Mouse (Mus musculus) forebrain, embryonic 16.5 days (tissue): ENCODE data around the gene Rnf40. TPM values are rescaled to one million over a fixed set of nuclear protein-coding genes. Genes with fewer than 3 reads are reported as not detected.
A peak's percentile ranks its signal among the peaks of the same experiment; 100 is the strongest.
"Not testable (repeated sequence)": the region's sequence is repeated elsewhere in the genome, so short reads cannot be mapped to it uniquely, and the experiment has no call there.

Experiments
- ATAC-seq: fragments of 200-750 bp; cut with Nextera tagmentation; 2 replicates; pipeline ENCODE4 v1.8.0; 2017; ENCODE audit warnings: mild to moderate bottlenecking, moderate library complexity
- H3K27ac ChIP-seq: fragments of 300-500 bp; sonication (generic); 2 replicates; pipeline ENCODE4 v1.5.1; 2014; ENCODE audit warnings: low read length, control low read depth
- H3K27me3 ChIP-seq: fragments of 300-500 bp; sonication (generic); replicated peaks from 2 replicates; pipeline ENCODE4 v1.6.1; 2014; ENCODE audit warnings: low read length; ENCODE audit not compliant: control insufficient read depth, insufficient read depth
- H3K36me3 ChIP-seq: fragments of 300-500 bp; sonication (generic); 2 replicates; pipeline ENCODE4 v1.6.1; 2014; ENCODE audit not compliant: control insufficient read depth, insufficient read depth
- H3K4me1 ChIP-seq: fragments of 300-500 bp; sonication (generic); replicated peaks from 2 replicates; pipeline ENCODE4 v1.6.1; 2014; ENCODE audit warnings: low read length; ENCODE audit not compliant: control insufficient read depth, insufficient read depth
- H3K4me2 ChIP-seq: fragments of 300-500 bp; sonication (generic); 2 replicates; pipeline ENCODE4 v1.6.1; 2014; ENCODE audit warnings: mild to moderate bottlenecking, low read length, control low read depth
- H3K4me3 ChIP-seq: fragments of 300-500 bp; sonication (generic); replicated peaks from 2 replicates; pipeline ENCODE4 v1.5.1; 2014; ENCODE audit warnings: mild to moderate bottlenecking, low read length, control low read depth
- H3K9ac ChIP-seq: fragments of 300-500 bp; sonication (generic); replicated peaks from 2 replicates; pipeline ENCODE4 v1.6.1; 2014; ENCODE audit warnings: low read depth, low read length, control low read depth
- H3K9me3 ChIP-seq: fragments of 300-500 bp; sonication (generic); 2 replicates; pipeline ENCODE4 v1.6.1; 2016; ENCODE audit warnings: low read length; ENCODE audit not compliant: control insufficient read depth
- WGBS: fragments of 180-500 bp; shearing (Covaris S2); extraction: QIAGEN DNeasy Blood & Tissue Kit; methylation state at CpG from one replicate; pipeline ENCODE4 v1.1.7; 2014; 5-methylcytosine and 5-hydroxymethylcytosine counted together
- polyA plus RNA-seq: library from polyadenylated mRNA; unstranded; fragments of >200 nt; fragmentation: Nextera tagmentation; extraction: Ambion mirVana; gene quantifications from 2 replicates; pipeline ENCODE4 v1.2.1, GENCODE M21; 2015

Rnf40 gene
- polyA plus RNA-seq, 1 experiment from 2014 or later: 62.7 TPM

DNA sequence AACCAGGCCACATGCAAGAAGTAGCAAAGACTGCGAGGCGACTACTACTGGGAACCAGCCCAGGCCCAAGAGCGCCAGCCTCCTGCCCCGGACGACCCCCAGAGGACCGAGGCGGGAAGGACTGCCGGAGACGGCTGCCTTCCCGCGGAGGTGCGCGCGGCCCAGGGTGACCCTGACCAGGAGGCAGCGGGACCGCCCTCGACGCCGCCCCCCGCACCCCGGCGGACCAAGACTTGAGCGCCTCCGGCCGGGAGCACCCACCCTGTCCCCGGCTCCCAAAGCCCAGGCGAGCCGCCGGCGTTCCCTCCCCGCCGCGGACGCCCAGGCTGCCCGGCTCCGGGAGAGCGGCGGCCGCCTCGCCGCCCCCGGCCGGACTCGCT lies 25.9 kb downstream of the Rnf40 start:
- 0% methylated on average over 35 of the region's 44 CpGs for WGBS
- Histone ChIP-seq H3K9me3 (no peaks in the 10 kb centered on the region), H3K27me3 (no peaks in the 10 kb centered on the region), H3K4me3 (peak overlapping the region; percentile 100), H3K27ac (peak overlapping the region; percentile 72), H3K9ac (peak overlapping the region; percentile 95), H3K4me2 (peak overlapping the region; percentile 90), H3K36me3 (peaks cover 22% of the 10 kb centered on the region), H3K4me1 (peaks cover 25% of the 10 kb centered on the region)
- peak; percentile 18; the same call in 1 of the 2 replicates for ATAC-seq

DNA sequence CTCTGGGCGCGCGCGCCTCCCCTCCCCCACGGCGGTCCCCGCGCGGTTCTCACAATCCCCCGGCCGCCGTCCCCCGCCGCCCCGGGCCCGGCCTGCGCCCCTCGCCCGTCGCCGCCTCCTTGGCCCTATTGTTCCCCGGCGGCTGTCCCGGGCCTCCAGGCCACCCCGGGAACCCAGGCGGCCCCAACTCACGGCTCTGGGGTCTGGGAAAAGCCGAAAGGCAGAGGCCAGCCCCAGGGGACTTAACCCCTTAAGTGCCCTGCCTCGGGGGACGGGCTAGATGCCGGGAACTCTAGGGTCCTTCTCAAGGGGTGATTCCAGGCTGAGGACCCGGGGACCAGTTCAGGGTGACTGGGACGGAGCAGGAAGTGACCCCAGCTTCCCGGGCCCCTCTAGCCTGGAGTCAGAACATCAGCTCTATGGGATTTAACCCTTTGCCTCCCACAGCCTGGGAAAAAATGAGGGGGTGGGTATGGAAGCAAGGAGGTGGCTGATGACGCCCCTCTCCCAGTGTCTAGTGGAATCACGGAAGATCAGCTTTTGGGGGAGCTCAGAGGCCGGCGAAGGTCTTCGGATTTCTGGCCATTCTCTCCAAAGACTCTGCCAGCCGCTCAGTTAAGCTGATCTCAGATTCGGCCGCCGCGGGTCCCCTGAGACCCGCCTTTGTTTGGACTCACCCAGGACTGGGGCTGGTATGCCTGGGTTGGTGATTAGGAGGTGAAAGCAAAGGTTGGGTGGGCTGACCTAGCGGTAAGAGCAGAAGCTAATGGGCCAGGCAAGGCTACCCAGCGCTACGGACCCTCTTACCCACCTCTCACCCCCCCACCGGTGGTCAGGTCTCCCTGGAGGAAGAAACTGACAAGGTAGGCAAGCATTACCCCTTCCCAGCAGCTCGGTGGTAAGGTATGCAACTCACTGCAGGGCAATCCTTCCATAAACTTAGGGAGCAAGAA lies 26.6 kb downstream of the Rnf40 start, which contains the start of gene Zfp629:
Gene Zfp629, minus strand, starts transcription at position 907 of the 953 bp plus-strand sequence.
- no peaks in the 10 kb centered on the region for H3K27me3 ChIP-seq
- peaks cover 18% of the 10 kb centered on the region for H3K36me3 ChIP-seq
- peaks cover 25% of the 10 kb centered on the region for H3K4me1 ChIP-seq
- peak within 1 kb of the TSS; percentile 90 for H3K4me2 ChIP-seq
- H3K9me3 ChIP-seq: no peaks in the 10 kb centered on the region
- ATAC-seq: peak; percentile 92
- H3K4me3 ChIP-seq: peak within 1 kb of the TSS; percentile 100
- under 1% methylated on average over 42 of the region's 50 CpGs for WGBS
- H3K27ac ChIP-seq: peak within 1 kb of the TSS; percentile 72
- H3K9ac ChIP-seq: peak within 1 kb of the TSS; percentile 95

DNA sequence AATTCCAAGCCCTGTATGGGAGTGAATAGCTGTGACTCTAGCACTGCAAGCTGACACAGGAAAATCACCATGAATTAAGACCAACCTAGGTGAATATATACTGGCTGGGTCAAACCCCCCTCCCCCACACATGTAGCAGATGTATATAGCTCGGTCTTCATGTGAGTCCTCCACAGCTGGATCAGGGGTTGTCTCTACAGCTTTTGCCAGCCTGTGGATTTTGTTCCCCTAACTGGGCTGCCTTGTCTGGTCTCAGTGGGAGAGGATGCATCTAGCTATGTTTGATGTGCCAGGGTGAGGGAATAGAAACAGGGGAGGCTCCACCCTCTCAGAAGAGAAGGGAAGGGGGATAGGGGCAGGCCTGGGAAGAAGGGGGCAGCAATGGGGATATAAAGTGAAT lies 27.8 kb downstream of the Rnf40 start:
- WGBS: 59% methylated on average over 1 of the region's 1 CpGs
- H3K27ac ChIP-seq: no peak overlapping the region
- H3K4me1 ChIP-seq: peaks cover 25% of the 10 kb centered on the region
- ATAC-seq: no peak
- H3K9me3 ChIP-seq: no peaks in the 10 kb centered on the region
- peak overlapping the region; percentile 90 for H3K4me2 ChIP-seq
- no peak overlapping the region for H3K4me3 ChIP-seq
- H3K27me3 ChIP-seq: no peaks in the 10 kb centered on the region
- peaks cover 8% of the 10 kb centered on the region for H3K36me3 ChIP-seq
- no peak overlapping the region for H3K9ac ChIP-seq

DNA sequence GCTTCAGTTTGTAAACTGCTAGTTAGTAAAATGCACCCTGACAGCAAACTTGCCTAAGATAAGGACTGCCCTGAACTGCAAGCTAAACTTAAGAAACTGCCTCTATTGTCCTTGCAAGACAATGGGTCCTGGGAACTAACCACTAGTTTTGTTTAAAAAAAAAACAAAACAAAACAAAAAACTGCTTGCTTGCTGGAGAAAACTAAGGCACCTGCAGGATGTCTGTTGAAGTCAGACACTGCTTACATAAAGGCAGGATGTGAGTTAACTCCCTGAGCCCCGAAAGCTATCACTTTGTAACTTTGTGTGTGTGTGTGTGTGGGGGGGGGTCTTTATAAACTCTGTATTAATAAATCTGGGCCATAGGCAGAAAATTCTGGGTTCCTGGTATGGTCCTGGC lies 28.3 kb downstream of the Rnf40 start:
- H3K4me3 ChIP-seq: no peak overlapping the region
- no peak overlapping the region for H3K27ac ChIP-seq
- no peak for ATAC-seq
- no peaks in the 10 kb centered on the region for H3K9me3 ChIP-seq
- peaks cover 25% of the 10 kb centered on the region for H3K4me1 ChIP-seq
- H3K27me3 ChIP-seq: no peaks in the 10 kb centered on the region
- 84% methylated on average over 1 of the region's 1 CpGs for WGBS
- H3K9ac ChIP-seq: no peak overlapping the region
- H3K36me3 ChIP-seq: peaks cover 6% of the 10 kb centered on the region
- no peak overlapping the region for H3K4me2 ChIP-seq

DNA sequence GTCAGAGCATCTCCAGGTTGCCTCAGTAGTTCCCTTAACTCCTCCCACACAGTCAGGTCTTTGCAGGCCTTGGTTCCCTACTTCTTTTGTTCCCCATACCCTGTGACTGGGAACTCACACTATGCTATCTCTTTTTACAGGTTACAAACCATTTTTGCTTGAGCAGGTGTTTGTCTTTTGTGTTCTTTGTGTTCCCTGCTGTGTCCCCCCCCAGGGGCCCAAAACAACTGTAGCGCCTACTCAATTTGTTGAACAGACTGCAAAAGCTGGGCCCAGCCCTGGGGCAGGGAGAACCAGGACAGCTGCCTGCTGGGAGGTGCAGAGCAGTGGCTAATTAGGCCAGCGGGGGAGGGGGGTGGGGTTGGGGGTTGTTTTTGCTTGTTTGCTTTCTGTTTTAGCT lies 29.4 kb downstream of the Rnf40 start:
- Histone ChIP-seq H3K4me3 (no peak overlapping the region), H3K9me3 (no peaks in the 10 kb centered on the region), H3K27ac (no peak overlapping the region), H3K36me3 (no peaks in the 10 kb centered on the region), H3K27me3 (no peaks in the 10 kb centered on the region), H3K9ac (no peak overlapping the region), H3K4me2 (no peak overlapping the region), H3K4me1 (peaks cover 25% of the 10 kb centered on the region)
- ATAC-seq: no peak
- 16% methylated on average over 2 of the region's 2 CpGs for WGBS

DNA sequence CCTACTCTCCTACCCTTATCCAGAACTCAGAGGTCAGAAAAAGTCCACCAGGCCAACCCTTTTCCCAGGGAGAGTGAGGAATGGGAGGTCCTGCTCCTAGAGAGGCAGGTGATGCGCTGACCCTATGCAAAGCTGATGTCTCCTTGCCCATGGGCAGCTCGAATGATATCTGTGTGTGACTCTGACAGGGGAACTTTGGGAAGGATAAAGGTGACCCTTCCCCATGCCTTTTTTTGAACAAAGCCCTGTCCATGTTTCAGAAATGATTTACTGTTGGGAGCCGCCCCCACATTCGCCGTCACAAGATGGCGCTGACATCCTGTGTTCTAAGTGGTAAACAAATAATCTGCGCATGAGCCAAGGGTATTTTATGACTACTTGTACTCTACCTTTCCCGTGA lies 29.8 kb downstream of the Rnf40 start:
- 83% methylated on average over 6 of the region's 8 CpGs for WGBS
- not testable (repeated sequence) for H3K27me3 ChIP-seq, H3K4me2 ChIP-seq, ATAC-seq, H3K9ac ChIP-seq, H3K9me3 ChIP-seq, H3K4me3 ChIP-seq, H3K27ac ChIP-seq, H3K36me3 ChIP-seq
- peaks cover 24% of the 10 kb centered on the region for H3K4me1 ChIP-seq

DNA sequence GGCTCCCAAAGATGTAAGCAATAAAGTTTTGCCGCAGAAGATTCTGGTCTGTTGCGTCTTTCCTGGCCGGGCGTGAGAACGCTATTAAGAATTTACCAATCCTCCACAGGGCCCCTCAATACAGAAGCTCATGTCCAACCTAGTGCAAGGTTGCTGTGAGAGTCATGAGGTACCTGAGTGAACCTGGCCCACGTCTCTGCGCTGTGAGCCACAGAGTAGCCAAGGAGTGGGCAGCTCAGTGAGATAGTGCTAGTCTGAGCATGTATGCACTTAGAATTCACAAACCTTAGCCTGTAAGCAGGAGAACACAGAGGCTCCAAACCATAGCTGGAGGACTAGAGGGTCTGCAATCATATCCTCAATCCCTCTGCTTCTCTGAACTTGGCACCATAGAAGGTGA lies 37.5 kb downstream of the Rnf40 start:
- Histone ChIP-seq H3K9ac (no peak overlapping the region), H3K27ac (no peak overlapping the region), H3K36me3 (no peaks in the 10 kb centered on the region), H3K9me3 (no peaks in the 10 kb centered on the region), H3K27me3 (no peaks in the 10 kb centered on the region), H3K4me2 (no peak overlapping the region), H3K4me1 (no peaks in the 10 kb centered on the region), H3K4me3 (no peak overlapping the region)
- no peak for ATAC-seq
- 98% methylated on average over 7 of the region's 7 CpGs for WGBS

DNA sequence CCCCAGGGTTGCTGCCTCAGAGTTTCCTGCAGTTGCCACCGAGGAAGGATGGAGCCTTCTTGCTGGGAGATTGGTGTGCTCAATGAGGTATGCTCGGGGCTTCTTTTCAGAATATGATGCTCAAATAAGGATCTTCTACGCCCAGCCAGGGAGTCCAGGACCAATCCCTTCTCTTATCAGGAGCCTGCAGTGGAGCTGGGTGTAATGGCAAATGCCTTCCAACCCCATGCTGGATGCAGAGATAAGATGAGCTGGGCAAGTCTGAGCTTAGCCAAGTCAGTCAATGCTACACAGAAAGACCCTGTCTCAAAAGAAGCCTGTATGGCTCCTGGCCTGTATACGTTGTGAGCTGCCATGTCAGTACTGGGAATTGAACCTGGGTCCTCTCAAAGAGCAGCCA lies 37.9 kb downstream of the Rnf40 start:
- no peak overlapping the region for H3K4me2 ChIP-seq
- H3K4me1 ChIP-seq: no peaks in the 10 kb centered on the region
- 92% methylated on average over 4 of the region's 4 CpGs for WGBS
- no peak overlapping the region for H3K27ac ChIP-seq
- no peaks in the 10 kb centered on the region for H3K36me3 ChIP-seq
- H3K9me3 ChIP-seq: no peaks in the 10 kb centered on the region
- H3K27me3 ChIP-seq: no peaks in the 10 kb centered on the region
- H3K9ac ChIP-seq: no peak overlapping the region
- no peak for ATAC-seq
- no peak overlapping the region for H3K4me3 ChIP-seq

DNA sequence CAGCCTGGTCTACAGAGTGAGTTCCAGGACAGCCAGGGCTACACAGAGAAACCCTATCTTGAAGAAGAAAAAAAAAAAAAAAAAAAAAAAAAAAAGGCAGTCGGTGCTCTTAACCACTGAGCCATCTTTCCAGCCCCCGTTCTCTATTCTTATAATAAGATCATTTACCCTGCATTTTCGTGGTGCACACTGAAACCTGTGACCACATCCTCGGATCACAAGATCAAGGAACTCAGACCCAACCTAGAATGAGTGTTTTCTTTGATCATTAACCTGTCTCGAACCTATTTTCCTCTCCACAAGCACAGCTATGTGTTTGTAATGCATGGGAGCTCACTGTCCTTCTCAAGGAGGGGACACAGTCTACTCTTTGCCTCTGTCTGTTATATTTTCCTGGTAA lies 40.1 kb downstream of the Rnf40 start:
- no peak overlapping the region for H3K4me2 ChIP-seq
- no peaks in the 10 kb centered on the region for H3K27me3 ChIP-seq
- H3K27ac ChIP-seq: no peak overlapping the region
- H3K9ac ChIP-seq: no peak overlapping the region
- WGBS: 78% methylated on average over 5 of the region's 5 CpGs
- H3K9me3 ChIP-seq: no peaks in the 10 kb centered on the region
- H3K36me3 ChIP-seq: no peaks in the 10 kb centered on the region
- H3K4me3 ChIP-seq: no peak overlapping the region
- no peaks in the 10 kb centered on the region for H3K4me1 ChIP-seq
- no peak for ATAC-seq
